Mouse (Mus musculus): ENCODE results near the gene Abi3. TPM values are rescaled to one million over a fixed set of nuclear protein-coding genes. Genes with fewer than 3 reads are reported as not detected.

Abi3 gene
- polyA plus RNA-seq, 1 experiment from 2014 or later, result 8.1 TPM

DNA sequence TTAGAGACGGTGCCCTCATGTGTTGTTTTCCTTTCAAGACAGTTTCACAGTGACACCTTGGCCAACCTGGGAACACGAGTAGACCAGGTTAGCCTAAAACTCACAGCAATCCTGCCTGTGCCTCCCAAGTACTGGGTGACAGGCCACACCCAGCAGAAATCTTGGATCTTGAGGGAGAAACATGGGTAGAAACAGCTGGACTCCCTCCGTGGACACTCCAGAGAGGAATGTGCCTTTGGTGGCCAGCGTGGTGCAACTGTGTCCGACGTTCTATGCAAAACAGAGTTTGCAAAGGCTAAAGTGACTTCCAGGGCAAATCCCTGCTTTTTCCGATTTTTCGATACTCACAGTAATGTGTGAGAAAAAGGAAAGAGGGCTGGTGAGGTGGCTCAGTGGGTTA lies 61.8 kb downstream of the Abi3 start:
- Histone ChIP-seq H3K4me3 (ENCODE audit: low read depth, low read length) (no peak overlapping the region), H3K4me2 (replicated peaks; ENCODE audit: low read depth) (no peak overlapping the region), H3K36me3 (ENCODE audit: control insufficient read depth, insufficient read depth) (no peaks in the 10 kb centered on the region), H3K27ac (ENCODE audit: low read depth, low read length) (no peak overlapping the region), H3K9ac (ENCODE audit: low read depth, low read length) (no peak overlapping the region), H3K9me3 (ENCODE audit: control insufficient read depth) (no peaks in the 10 kb centered on the region), H3K27me3 (replicated peaks; ENCODE audit: control insufficient read depth, insufficient read depth, low read length) (no peaks in the 10 kb centered on the region), H3K4me1 (replicated peaks; ENCODE audit: control insufficient read depth, insufficient read depth, low read length) (no peaks in the 10 kb centered on the region)
- WGBS, result 90% methylated on average over 8 of the region's 8 CpGs
- TF ChIP-seq CTCF (IDR thresholded peaks at IDR 0.05; ENCODE audit: low read depth), result no peak
- ATAC-seq, result no peak

Other genes starting within 250 kb of the Abi3 start
- gene Phb, start 175.5 kb downstream of the Abi3 start, polyA plus RNA-seq (2015; fragmentation: Nextera tagmentation; extraction: Ambion mirVana), result 133 and 147 TPM in 2 replicates
- 7.9 and 9.7 TPM in 2 replicates for gene Zfp652, start 129.8 kb downstream of the Abi3 start, polyA plus RNA-seq (2015; fragmentation: Nextera tagmentation; extraction: Ambion mirVana)
- gene B130006D01Rik, start 118.9 kb downstream of the Abi3 start, polyA plus RNA-seq (2015; fragmentation: Nextera tagmentation; extraction: Ambion mirVana), result 0.26 and 0.41 TPM in 2 replicates
- gene Phospho1, start 18.0 kb downstream of the Abi3 start, polyA plus RNA-seq (2015; fragmentation: Nextera tagmentation; extraction: Ambion mirVana), result 2.6 and 2.9 TPM in 2 replicates
- gene Gngt2, start 5.3 kb downstream of the Abi3 start, polyA plus RNA-seq (2015; fragmentation: Nextera tagmentation; extraction: Ambion mirVana), result 19.9 and 23.2 TPM in 2 replicates
- 18.2 and 21.1 TPM in 2 replicates for gene B4galnt2, start 72.4 kb upstream of the Abi3 start, polyA plus RNA-seq (2015; fragmentation: Nextera tagmentation; extraction: Ambion mirVana)
- 5.2 and 7.4 TPM in 2 replicates for gene Igf2bp1, start 163.5 kb upstream of the Abi3 start, polyA plus RNA-seq (2015; fragmentation: Nextera tagmentation; extraction: Ambion mirVana)
- gene Gip, start 182.1 kb upstream of the Abi3 start, polyA plus RNA-seq (2015; fragmentation: Nextera tagmentation; extraction: Ambion mirVana), result 142 and 149 TPM in 2 replicates
- 91.8 and 99.2 TPM in 2 replicates for gene Snf8, start 192.4 kb upstream of the Abi3 start, polyA plus RNA-seq (2015; fragmentation: Nextera tagmentation; extraction: Ambion mirVana)
- gene Ube2z, start 222.9 kb upstream of the Abi3 start, polyA plus RNA-seq (2015; fragmentation: Nextera tagmentation; extraction: Ambion mirVana), result 24.8 and 25.0 TPM in 2 replicates
- gene Atp5g1, start 233.2 kb upstream of the Abi3 start, polyA plus RNA-seq (2015; fragmentation: Nextera tagmentation; extraction: Ambion mirVana), result 1,112 and 1,236 TPM in 2 replicates

Data from intestine, postnatal 0 days (tissue).